Mouse (Mus musculus): Measurements from ENCODE around the gene Trim27. TPM values are rescaled to one million over a fixed set of nuclear protein-coding genes. Genes with fewer than 3 reads are reported as not detected.

Trim27 gene
- total and polyA plus RNA-seq, 3 experiments, result 134 to 198 (median 146) TPM

GRCm38 (mm10) chr13:21160041-21160511 is 19.2 kb upstream of the Trim27 start:
- Histone ChIP-seq H3K36me3 (replicated peaks in 1 of 2; ENCODE audit: control insufficient read depth in 1 of 2, insufficient read depth in 1 of 2, low read length in 1 of 2) (no peaks in the 10 kb centered on the region), H3K79me2 (replicated peaks; ENCODE audit: control insufficient read depth, extremely low read depth, insufficient read depth, poor library complexity, severe bottlenecking) (no peaks in the 10 kb centered on the region), H3K27ac (ENCODE audit: insufficient read depth, low read depth) (no peak overlapping the region), H3K9ac (ENCODE audit: insufficient read depth, low read depth) (peak overlapping the region; percentile 68), H3K4me3 (replicated peaks in 1 of 3; ENCODE audit: low read depth in 2 of 3, low read length in 2 of 3, poor library complexity in 1 of 3) (peak overlapping the region; percentile 65 to 67 (median 67)), H3K27me3 (replicated peaks) (peaks cover 22% of the 10 kb centered on the region), H3K4me2 (ENCODE audit: insufficient read depth, low read depth, poor library complexity, severe bottlenecking) (peak overlapping the region; percentile 100), H3K9me3 (replicated peaks; ENCODE audit: low read length) (no peaks in the 10 kb centered on the region), H3K4me1 (ENCODE audit: control insufficient read depth in 1 of 2, insufficient read depth in 2 of 2) (peaks cover 0 to 3% of the 10 kb centered on the region in 2 experiments; a peak in 2 of 4 replicates)
- TF ChIP-seq RAD21 (IDR thresholded peaks at IDR 0.05; ENCODE audit: low read depth, low read length) (no peak), ZKSCAN1 (IDR thresholded peaks at IDR 0.05; ENCODE audit: borderline replicate concordance, low read depth, low read length) (no peak), USF2 (conservative IDR thresholded peaks at IDR 0.05; ENCODE audit: low read depth, low read length) (no peak), E2F4 (IDR thresholded peaks at IDR 0.05; ENCODE audit: insufficient replicate concordance, low read depth, low read length) (no peak), ZNF384 (IDR thresholded peaks at IDR 0.05; ENCODE audit: low read depth, low read length) (no peak)
- DNase-seq (ENCODE audit: extremely low read depth), result no peak
- in situ Hi-C loops (cut with MboI; ENCODE audit: low pct_ligation_motif_present, low pct_unique_long_range_greater_than_20kb, low sequenced_read_pairs) (loop anchor here (5.0 to 25.0 kb wide), 4 partner anchors 167 to 1048 kb away; no protein-coding TSS in a partner anchor), dilution Hi-C loops (cut with MboI; ENCODE audit: extremely low pct_ligation_motif_present, extremely low pct_unique_long_range_greater_than_20kb, low sequenced_read_pairs) (no loop called here)

GRCm38 (mm10) chr13:21160657-21161590 is 18.3 kb upstream of the Trim27 start:
- in situ Hi-C loops (cut with MboI; ENCODE audit: low pct_ligation_motif_present, low pct_unique_long_range_greater_than_20kb, low sequenced_read_pairs) (loop anchor here (5.0 to 25.0 kb wide), 4 partner anchors 166 to 1049 kb away; no protein-coding TSS in a partner anchor), dilution Hi-C loops (cut with MboI; ENCODE audit: extremely low pct_ligation_motif_present, extremely low pct_unique_long_range_greater_than_20kb, low sequenced_read_pairs) (no loop called here)
- peaks cover 25% of the 10 kb centered on the region for H3K27me3 ChIP-seq (replicated peaks)
- H3K27ac ChIP-seq (ENCODE audit: insufficient read depth, low read depth), result no peak overlapping the region
- TF ChIP-seq USF2 (conservative IDR thresholded peaks at IDR 0.05; ENCODE audit: low read depth, low read length), result no peak
- peak; percentile 5; the same call in 1 of the 2 replicates for TF ChIP-seq BHLHE40 (IDR thresholded peaks at IDR 0.05; ENCODE audit: low read depth, low read length)
- TF ChIP-seq JUN (IDR thresholded peaks at IDR 0.05; ENCODE audit: insufficient read depth, low read depth, low read length), result no peak
- TF ChIP-seq UBTF (IDR thresholded peaks at IDR 0.05; ENCODE audit: low read depth, low read length), result no peak
- peak; percentile 96 for TF ChIP-seq MAFK (IDR thresholded peaks at IDR 0.05; ENCODE audit: insufficient replicate concordance, low read length)
- TF ChIP-seq SIN3A (IDR thresholded peaks at IDR 0.05; ENCODE audit: low read length), result no peak; the same call in 1 of the 2 replicates
- peak; percentile 60; the same call in 1 of the 2 replicates for TF ChIP-seq MXI1 (IDR thresholded peaks at IDR 0.05; ENCODE audit: low read depth, low read length)
- no peak for TF ChIP-seq SMC3 (IDR thresholded peaks at IDR 0.05; ENCODE audit: low read depth, low read length)
- TF ChIP-seq NRF1 (IDR thresholded peaks at IDR 0.05; ENCODE audit: low read depth, low read length), result peak; percentile 67
- peak; percentile 97 for TF ChIP-seq ELF1 (IDR thresholded peaks at IDR 0.05; ENCODE audit: low read depth, low read length)
- TF ChIP-seq MEF2A (IDR thresholded peaks at IDR 0.05; ENCODE audit: borderline replicate concordance, low read depth, low read length), result 0 out of 2 replicates have a peak, but pooled peaks have one; percentile 6
- TF ChIP-seq E2F4 (IDR thresholded peaks at IDR 0.05; ENCODE audit: insufficient replicate concordance, low read depth, low read length), result 0 out of 2 replicates have a peak, but pooled peaks have one; percentile 70
- TF ChIP-seq ETS1 (conservative IDR thresholded peaks at IDR 0.05; ENCODE audit: low read depth, low read length), result no peak
- TF ChIP-seq JUND (conservative IDR thresholded peaks at IDR 0.05; ENCODE audit: low read depth, low read length), result no peak
- no peak; the same call in 1 of the 2 replicates for TF ChIP-seq MYC (IDR thresholded peaks at IDR 0.05; ENCODE audit: low read depth, low read length)
- no peak for TF ChIP-seq EP300 (IDR thresholded peaks at IDR 0.05; ENCODE audit: low read length)
- no peak for TF ChIP-seq USF1 (IDR thresholded peaks at IDR 0.05; ENCODE audit: low read depth, low read length)
- TF ChIP-seq RAD21 (IDR thresholded peaks at IDR 0.05; ENCODE audit: low read depth, low read length), result no peak
- TF ChIP-seq TBP (conservative IDR thresholded peaks at IDR 0.05; ENCODE audit: low read depth, low read length), result peak; percentile 99
- TF ChIP-seq ZNF384 (IDR thresholded peaks at IDR 0.05; ENCODE audit: low read depth, low read length), result no peak
- peak; percentile 86; the same call in 1 of the 2 replicates for TF ChIP-seq KAT2A (IDR thresholded peaks at IDR 0.05; ENCODE audit: insufficient replicate concordance, low read length)
- H3K9me3 ChIP-seq (replicated peaks; ENCODE audit: low read length), result no peaks in the 10 kb centered on the region
- peak; percentile 89 for DNase-seq (ENCODE audit: extremely low read depth)
- no peaks in the 10 kb centered on the region for H3K79me2 ChIP-seq (replicated peaks; ENCODE audit: control insufficient read depth, extremely low read depth, insufficient read depth, poor library complexity, severe bottlenecking)
- H3K36me3 ChIP-seq (replicated peaks in 1 of 2; ENCODE audit: control insufficient read depth in 1 of 2, insufficient read depth in 1 of 2, low read length in 1 of 2), result no peaks in the 10 kb centered on the region
- H3K4me1 ChIP-seq (ENCODE audit: control insufficient read depth in 1 of 2, insufficient read depth in 2 of 2), result peaks cover 0 to 3% of the 10 kb centered on the region in 2 experiments; a peak in 2 of 4 replicates
- peak overlapping the region; percentile 100 for H3K4me2 ChIP-seq (ENCODE audit: insufficient read depth, low read depth, poor library complexity, severe bottlenecking)
- peak overlapping the region; percentile 51; the same call in 1 of the 2 replicates for H3K9ac ChIP-seq (ENCODE audit: insufficient read depth, low read depth)
- H3K4me3 ChIP-seq (replicated peaks in 1 of 3; ENCODE audit: low read depth in 2 of 3, low read length in 2 of 3, poor library complexity in 1 of 3), result peak overlapping the region; percentile 65 to 77 (median 76)

Measured in CH12.LX (cell line).